Mouse (Mus musculus) ES-Bruce4 (cell line): Measurements from ENCODE around the gene Dennd5a. TPM values are rescaled to one million over a fixed set of nuclear protein-coding genes. Genes with fewer than 3 reads are reported as not detected.
"Not testable (repeated sequence)": the region's sequence is repeated elsewhere in the genome, so short reads cannot be mapped to it uniquely, and the experiment has no call there.

Experiments used
- H3K27ac ChIP-seq: 2 replicates; pipeline ENCODE4 v1.5.1; 2012; ENCODE audit warnings: low read length, inconsistent platforms; ENCODE audit not compliant: insufficient read depth
- H3K27me3 ChIP-seq: 2 replicates; pipeline ENCODE4 v1.6.1; 2012; ENCODE audit warnings: mild to moderate bottlenecking, low read length, inconsistent platforms; ENCODE audit not compliant: control insufficient read depth, poor library complexity, insufficient read depth, severe bottlenecking
- H3K36me3 ChIP-seq: 2 replicates; pipeline ENCODE4 v1.6.1; 2012; ENCODE audit warnings: inconsistent platforms, mild to moderate bottlenecking, low read length, moderate library complexity; ENCODE audit not compliant: control insufficient read depth, poor library complexity, insufficient read depth, severe bottlenecking
- H3K4me1 ChIP-seq: one replicate; pipeline ENCODE4 v1.8.1; 2011; ENCODE audit warnings: low read length; ENCODE audit not compliant: control insufficient read depth, insufficient read depth
- H3K4me3 ChIP-seq: 2 replicates; pipeline ENCODE4 v1.5.1; 2011; ENCODE audit warnings: low read depth, mild to moderate bottlenecking, low read length
- H3K9ac ChIP-seq: 2 replicates; pipeline ENCODE4 v1.6.1; 2012; ENCODE audit warnings: low read depth, mild to moderate bottlenecking, inconsistent platforms; ENCODE audit not compliant: poor library complexity, severe bottlenecking
- H3K9me3 ChIP-seq: replicated peaks from 2 replicates; pipeline ENCODE4 v1.6.1; 2012; ENCODE audit warnings: mild to moderate bottlenecking, low read length, inconsistent platforms; ENCODE audit not compliant: control insufficient read depth, poor library complexity, insufficient read depth, severe bottlenecking
- CTCF ChIP-seq: IDR thresholded peaks from one replicate; pipeline ENCODE4 v1.8.1; 2011; ENCODE audit warnings: low read depth, low read length
- EP300 ChIP-seq: IDR thresholded peaks from 2 replicates; pipeline ENCODE4 v1.6.1; 2011; ENCODE audit warnings: low read depth, low read length; ENCODE audit not compliant: insufficient read depth
- POLR2A ChIP-seq: IDR thresholded peaks from one replicate; pipeline ENCODE4 v1.8.1; 2011; ENCODE audit warnings: low read length; ENCODE audit not compliant: insufficient read depth
- polyA plus RNA-seq: library from polyadenylated mRNA; stranded (reverse); fragments of >200 nt; gene quantifications from 2 replicates; pipeline ENCODE4 v1.2.4, GENCODE M21; 2011; ENCODE audit warnings: low read depth; ENCODE audit not compliant: missing spikeins, insufficient read depth, insufficient read length

Gene Dennd5a
- polyA plus RNA-seq, 1 experiment = 56.2 TPM

GRCm38 (mm10) chr7:109985661-109986132, 25.4 kb upstream of the Dennd5a start:
- peak overlapping the region; percentile 77 for H3K9ac ChIP-seq
- TF ChIP-seq CTCF (no peak), EP300 (no peak), POLR2A (no peak)
- H3K4me1 ChIP-seq = no peaks in the 10 kb centered on the region
- peak overlapping the region; percentile 16 for H3K27ac ChIP-seq
- peaks cover 9% of the 10 kb centered on the region for H3K36me3 ChIP-seq
- H3K4me3 ChIP-seq = peak overlapping the region; percentile 95
- no peaks in the 10 kb centered on the region for H3K27me3 ChIP-seq
- H3K9me3 ChIP-seq = no peaks in the 10 kb centered on the region

GRCm38 (mm10) chr7:109984608-109985007, 24.3 kb upstream of the Dennd5a start:
- H3K36me3 ChIP-seq = peaks cover 16% of the 10 kb centered on the region
- H3K27me3 ChIP-seq, H3K4me3 ChIP-seq, H3K9ac ChIP-seq, H3K9me3 ChIP-seq, H3K4me1 ChIP-seq, H3K27ac ChIP-seq: not testable (repeated sequence)

GRCm38 (mm10) chr7:109977131-109977530, 16.9 kb upstream of the Dennd5a start:
- H3K36me3 ChIP-seq = peaks cover 32% of the 10 kb centered on the region

DNA sequence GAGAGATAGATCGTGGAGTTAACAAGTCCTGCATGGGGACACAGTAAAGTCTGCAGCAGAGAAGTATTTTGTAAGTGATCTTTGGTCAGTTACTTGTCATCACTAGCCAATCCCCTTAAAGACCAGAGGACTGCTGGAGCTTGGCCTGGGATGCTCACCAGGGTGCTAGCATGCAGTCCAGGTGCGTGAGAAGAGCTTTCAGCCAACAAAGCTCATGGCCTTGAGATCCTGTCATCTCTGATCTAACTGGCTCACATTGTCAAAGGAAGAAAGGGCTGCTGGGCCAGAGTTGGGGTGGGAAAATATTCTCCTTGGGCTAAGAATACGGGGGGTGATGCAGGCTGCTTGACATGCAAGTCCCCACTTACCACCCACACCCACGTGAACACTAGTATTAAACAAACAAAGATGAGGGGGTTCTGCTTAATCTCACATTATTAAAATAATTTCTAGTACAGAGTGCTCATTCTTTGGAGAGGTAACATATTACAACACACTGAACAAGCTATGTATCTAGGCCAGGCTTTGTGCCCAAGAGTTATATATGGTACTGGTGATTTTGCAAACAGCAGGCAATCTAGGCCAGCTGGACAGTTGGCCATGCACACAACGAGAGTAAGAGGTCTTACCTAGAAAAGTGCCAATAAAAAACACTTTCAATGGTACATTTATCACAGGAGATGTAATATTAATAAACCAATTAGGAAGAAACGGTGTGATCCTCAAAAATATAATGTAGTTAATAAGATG, 15.9 kb upstream of the Dennd5a start:
- Histone ChIP-seq H3K36me3 (peaks cover 30% of the 10 kb centered on the region), H3K27ac (no peak overlapping the region), H3K4me3 (no peak overlapping the region), H3K27me3 (no peaks in the 10 kb centered on the region), H3K9me3 (no peaks in the 10 kb centered on the region), H3K4me1 (no peaks in the 10 kb centered on the region), H3K9ac (no peak overlapping the region)
- TF ChIP-seq EP300 = no peak
- no peak for TF ChIP-seq POLR2A
- TF ChIP-seq CTCF = no peak

More at GRCm38 (mm10) chr7:109977131-109977530, 16.9 kb upstream of the Dennd5a start:
- H3K27ac ChIP-seq, H3K4me1 ChIP-seq, H3K9ac ChIP-seq, H3K27me3 ChIP-seq, H3K9me3 ChIP-seq, H3K4me3 ChIP-seq: not testable (repeated sequence)

- Histone ChIP-seq H3K27ac (no peak overlapping the region), H3K36me3 (peaks cover 3% of the 10 kb centered on the region), H3K4me3 (no peak overlapping the region), H3K9me3 (0 out of 2 replicates have a peak, but pooled peaks cover 3% of the 10 kb centered on the region), H3K9ac (no peak overlapping the region), H3K27me3 (no peaks in the 10 kb centered on the region), H3K4me1 (no peaks in the 10 kb centered on the region)
- TF ChIP-seq CTCF (no peak), EP300 (no peak), POLR2A (no peak)
Measured at GRCm38 (mm10) chr7:109969542-109969941, 9.3 kb upstream of the Dennd5a start.

DNA sequence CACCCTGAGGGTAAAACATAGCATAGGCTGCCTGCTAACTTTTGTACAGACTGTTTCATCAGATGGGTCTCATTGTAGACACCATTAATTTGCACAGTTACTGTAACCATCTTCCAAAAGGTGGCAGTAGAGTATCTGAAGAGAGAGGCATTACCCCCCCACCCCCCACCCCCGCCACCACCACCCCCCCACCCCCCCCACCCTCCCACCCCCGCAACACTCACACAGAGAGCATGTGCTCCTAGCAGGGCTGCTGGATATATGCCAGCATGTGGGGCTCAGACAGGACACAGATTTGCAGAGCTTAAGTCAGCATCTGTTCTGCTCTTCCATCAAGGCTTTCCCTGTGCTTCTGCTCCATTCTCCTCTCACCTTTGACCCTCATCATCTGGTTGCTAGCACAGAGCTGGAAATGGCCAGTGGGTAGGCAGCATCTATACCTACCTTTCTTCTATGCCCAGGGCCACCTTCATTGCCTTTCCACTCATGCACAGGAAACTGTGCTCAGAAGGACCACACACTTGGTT, 8.7 kb upstream of the Dennd5a start:
- H3K36me3 ChIP-seq = peaks cover 3% of the 10 kb centered on the region
- H3K27me3 ChIP-seq = no peaks in the 10 kb centered on the region
- H3K4me1 ChIP-seq = no peaks in the 10 kb centered on the region
- no peak overlapping the region for H3K4me3 ChIP-seq
- TF ChIP-seq CTCF (no peak), EP300 (no peak), POLR2A (no peak)
- no peak overlapping the region for H3K27ac ChIP-seq
- H3K9me3 ChIP-seq = 0 out of 2 replicates have a peak, but pooled peaks cover 3% of the 10 kb centered on the region
- H3K9ac ChIP-seq = no peak overlapping the region
